Mouse (Mus musculus) lung, postnatal 0 days (tissue): ENCODE measurements around the gene Prss2.

ENCODE experiments used
- CTCF ChIP-seq: IDR thresholded peaks from 2 replicates; pipeline ENCODE4 v1.5.1; 2016; ENCODE audit warnings: antibody characterized with exemption, mild to moderate bottlenecking
- EP300 ChIP-seq: IDR thresholded peaks from 2 replicates; pipeline ENCODE4 v1.6.1; 2016; ENCODE audit warnings: antibody characterized with exemption, mild to moderate bottlenecking, control low read depth

DNA sequence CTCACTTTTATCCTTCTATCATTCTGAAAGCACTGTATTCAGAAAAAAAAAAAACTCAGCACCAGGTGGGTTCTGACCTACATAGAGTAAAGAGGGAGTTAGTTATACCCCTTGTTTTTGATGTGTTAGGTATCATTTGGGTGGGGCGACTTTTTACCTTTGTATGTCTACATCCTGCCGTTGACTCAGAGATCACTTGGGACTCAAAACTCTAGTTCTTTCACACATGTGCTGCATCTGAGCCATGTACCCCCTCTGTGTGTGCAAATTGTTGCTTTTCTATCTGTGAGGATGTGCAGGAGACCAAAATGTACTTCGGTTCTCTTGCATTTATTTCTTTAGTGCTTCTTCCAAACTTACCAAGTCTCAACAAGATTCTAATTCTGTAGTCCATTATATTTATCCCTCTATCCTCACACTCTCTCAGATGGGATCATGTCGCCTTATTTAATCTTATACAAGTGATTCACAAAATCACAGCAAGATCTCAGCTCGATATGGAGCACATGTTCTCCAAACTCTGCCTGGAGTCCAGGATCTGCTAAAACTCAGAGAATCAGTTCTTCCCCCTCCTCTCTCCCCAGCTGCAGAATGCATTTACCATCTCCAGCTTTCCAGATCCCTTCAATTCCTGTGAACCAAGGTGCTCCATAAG lies 31.9 kb downstream of the Prss2 start:
- TF ChIP-seq CTCF = no peak
- no peak for TF ChIP-seq EP300
